In genomic region chr12:82387042-82387441, GRCm38 (mm10) we compare ENCODE assay signal across 20 mouse cellular contexts.
A peak's percentile ranks its signal among the peaks of the same experiment; 100 is the strongest.
DNase-seq lines count a peak whose midpoint lies in the region; ATAC-seq and TF ChIP-seq lines count a peak whose summit lies in the region.
"Had no signal": no experiment of that assay in that cellular context is flagged by ENCODE, and none has a peak within 500 bp of the region (broad histone marks: within the 10 kb centered on the region; RNA-seq: fewer than 3 reads in every experiment).

No protein-coding gene starts in this region.

- no peak overlapping the region for H3K4me3 ChIP-seq in cerebellum, adult 2 months (replicated peaks; ENCODE audit: insufficient read depth, low read depth, low read length)
- no peak overlapping the region for H3K4me3 ChIP-seq in layer of hippocampus, adult 2 months
- H3K4me3 ChIP-seq: heart, adult 2 months; hindbrain, embryonic 10.5 days; lung, embryonic 15.5 days; megakaryocyte, embryonic 14.5 days; midbrain, embryonic 15.5 days; myocyte had no signal

- no peak for TF ChIP-seq CTCF in cerebellum, adult 2 months (IDR thresholded peaks at IDR 0.05; ENCODE audit: borderline replicate concordance, insufficient read depth, low read depth, low read length)
- no peak for TF ChIP-seq CTCF in layer of hippocampus, adult 2 months (conservative IDR thresholded peaks at IDR 0.05)

- H3K27ac ChIP-seq in cerebellum, adult 2 months (ENCODE audit: insufficient read depth, low read length), result peak overlapping the region; percentile 92
- peak overlapping the region; percentile 79 for H3K27ac ChIP-seq in layer of hippocampus, adult 2 months
- H3K27ac ChIP-seq: heart, adult 2 months; hindbrain, embryonic 10.5 days; lung, embryonic 15.5 days; midbrain, embryonic 15.5 days had no signal

- TF ChIP-seq POLR2A in cerebellum, adult 2 months (IDR thresholded peaks at IDR 0.05; ENCODE audit: borderline replicate concordance, insufficient read depth, low read length), result no peak

- no peaks in the 10 kb centered on the region for H3K27me3 ChIP-seq in cerebellum, adult 2 months (ENCODE audit: control insufficient read depth, insufficient read depth, low read length)
- H3K27me3 ChIP-seq: lung, embryonic 15.5 days; megakaryocyte, embryonic 14.5 days; midbrain, embryonic 15.5 days had no signal

- H3K4me1 ChIP-seq in cerebellum, adult 2 months (ENCODE audit: control insufficient read depth, insufficient read depth, low read length), result peaks cover 39% of the 10 kb centered on the region
- H3K4me1 ChIP-seq: hindbrain, embryonic 10.5 days; lung, embryonic 15.5 days; midbrain, embryonic 15.5 days had no signal

- no peak for DNase-seq in cerebellum, adult 2 months
- DNase-seq in cerebellum, postnatal 36 days, result no peak
- peak in 1 of 2 experiments; percentile 47 for DNase-seq in layer of hippocampus, adult 2 months (ENCODE audit: low spot score in 2 of 2)
- DNase-seq in layer of hippocampus, postnatal 10 days (ENCODE audit: low spot score in 2 of 2), result no peak
- peak; percentile 63 for DNase-seq in 416B (ENCODE audit: low read depth)
- DNase-seq in right cerebral cortex, postnatal 4 days, result no peak
- no peak for DNase-seq in urinary bladder, postnatal 36 days (ENCODE audit: low spot score in 2 of 2)
- DNase-seq: adrenal gland, postnatal 10 days; heart, adult 2 months; kidney, adult 11 months; right cerebral cortex, postnatal 14 days; thymus, adult 2 months had no signal

- ATAC-seq in megakaryocyte progenitor cell, adult 5-6 weeks (replicated peaks; ENCODE audit: poor library complexity), result peak; percentile 87
- ATAC-seq: activated CD4-positive, CD25-positive, alpha-beta regulatory T cell, adult 4 months; CD4-positive, CD25-positive, alpha-beta regulatory T cell, adult 4 months; midbrain, embryonic 15.5 days had no signal

- 79% methylated on average over 3 of the region's 3 CpGs for WGBS in cerebellum, adult 2 months
